Mouse (Mus musculus) cerebellum, adult 2 months (tissue): ENCODE results near the gene Zfp709. TPM values are rescaled to one million over a fixed set of nuclear protein-coding genes. Genes with fewer than 3 reads are reported as not detected.
"Not testable (repeated sequence)": the region's sequence is repeated elsewhere in the genome, so short reads cannot be mapped to it uniquely, and the experiment has no call there.

Experiments used
- DNase-seq, 2 experiments: peaks; one replicate each; pipeline ENCODE4 v3.0.0; 2021
- H3K27ac ChIP-seq: fragments of 200-500 bp; 2 replicates; pipeline ENCODE4 v1.5.1; 2012; ENCODE audit warnings: low read length, control low read depth, inconsistent platforms; ENCODE audit not compliant: insufficient read depth
- H3K27me3 ChIP-seq: fragments of 200-500 bp; 2 replicates; pipeline ENCODE4 v1.6.1; 2012; ENCODE audit warnings: inconsistent platforms, mild to moderate bottlenecking, low read length, moderate library complexity; ENCODE audit not compliant: control insufficient read depth, insufficient read depth
- H3K4me1 ChIP-seq: fragments of 200-500 bp; 2 replicates; pipeline ENCODE4 v1.6.1; 2011; ENCODE audit warnings: low read length; ENCODE audit not compliant: control insufficient read depth, insufficient read depth
- H3K4me3 ChIP-seq: fragments of 200-500 bp; replicated peaks from 2 replicates; pipeline ENCODE3; 2011; ENCODE audit warnings: mild to moderate bottlenecking, low read depth, low read length, control low read depth; ENCODE audit not compliant: insufficient read depth
- CTCF ChIP-seq: fragments of 200-500 bp; IDR thresholded peaks from 2 replicates; pipeline ENCODE4 v1.5.1; 2011; ENCODE audit warnings: low read depth, mild to moderate bottlenecking, control low read depth, low read length, moderate library complexity, borderline replicate concordance; ENCODE audit not compliant: insufficient read depth
- POLR2A ChIP-seq: fragments of 200-500 bp; IDR thresholded peaks from 2 replicates; pipeline ENCODE4 v1.6.1; 2011; ENCODE audit warnings: low read length, control low read depth, borderline replicate concordance; ENCODE audit not compliant: insufficient read depth
- WGBS: fragments of 180-500 bp; shearing (Covaris S2); methylation state at CpG from one replicate; pipeline ENCODE4 v1.1.7; 2018; 5-methylcytosine and 5-hydroxymethylcytosine counted together
- polyA plus RNA-seq: library from polyadenylated mRNA; depleted of rRNA; stranded (reverse); fragments of >200 nt; gene quantifications from 2 replicates; pipeline ENCODE4 v1.2.3, GENCODE M21; 2012; rRNA removed

Gene Zfp709
- polyA plus RNA-seq, 1 experiment: 4.1 TPM

DNA sequence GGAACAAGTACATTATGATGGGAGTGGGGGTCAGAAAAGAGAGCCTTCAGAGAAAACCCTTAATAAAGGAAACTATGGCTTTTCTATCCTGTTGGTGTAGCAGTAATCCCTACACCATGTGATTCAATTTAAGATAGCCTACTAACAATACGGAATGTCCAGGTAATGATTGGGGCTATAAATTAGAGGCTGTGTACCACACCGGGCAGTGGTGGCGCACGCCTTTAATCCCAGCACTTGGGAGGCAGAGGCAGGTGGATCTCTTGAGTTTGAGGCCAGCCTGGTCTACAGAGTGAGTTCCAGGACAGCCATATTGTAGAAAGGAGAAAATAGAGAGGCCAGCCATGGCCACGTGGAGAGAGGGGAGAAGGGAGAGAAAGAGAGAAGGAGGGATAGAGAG lies 44.0 kb downstream of the Zfp709 start:
- H3K4me3 ChIP-seq: no peak overlapping the region
- no peak overlapping the region for H3K27ac ChIP-seq
- no peaks in the 10 kb centered on the region for H3K27me3 ChIP-seq
- WGBS: over 99% methylated on average over 5 of the region's 5 CpGs
- H3K4me1 ChIP-seq: peaks cover 3% of the 10 kb centered on the region; the same call in 1 of the 2 replicates
- no peak for DNase-seq
- TF ChIP-seq POLR2A: no peak
- no peak for TF ChIP-seq CTCF

DNA sequence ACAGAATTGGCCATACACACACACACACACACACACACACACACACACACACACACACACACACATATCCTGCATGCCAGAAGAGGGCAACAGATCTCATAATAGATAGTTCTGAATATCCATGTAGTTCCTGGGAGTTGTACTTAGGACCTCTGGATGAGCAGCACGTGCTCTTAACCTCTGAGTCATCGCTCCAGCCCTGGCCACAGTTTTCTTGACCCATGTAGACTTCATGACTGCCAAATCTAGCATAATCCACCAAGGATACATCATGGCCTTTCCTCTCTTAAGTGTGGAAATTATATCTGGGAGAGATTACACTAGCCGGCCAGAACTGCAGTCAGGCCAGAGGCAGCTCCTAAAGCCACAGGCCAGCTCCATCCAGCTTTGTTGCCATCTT lies 44.7 kb downstream of the Zfp709 start:
- TF ChIP-seq CTCF (no peak), POLR2A (no peak)
- no peaks in the 10 kb centered on the region for H3K27me3 ChIP-seq
- no peak overlapping the region for H3K4me3 ChIP-seq
- peaks cover 3% of the 10 kb centered on the region; the same call in 1 of the 2 replicates for H3K4me1 ChIP-seq
- DNase-seq: no peak
- no peak overlapping the region for H3K27ac ChIP-seq
- WGBS: 91% methylated on average over 3 of the region's 3 CpGs

DNA sequence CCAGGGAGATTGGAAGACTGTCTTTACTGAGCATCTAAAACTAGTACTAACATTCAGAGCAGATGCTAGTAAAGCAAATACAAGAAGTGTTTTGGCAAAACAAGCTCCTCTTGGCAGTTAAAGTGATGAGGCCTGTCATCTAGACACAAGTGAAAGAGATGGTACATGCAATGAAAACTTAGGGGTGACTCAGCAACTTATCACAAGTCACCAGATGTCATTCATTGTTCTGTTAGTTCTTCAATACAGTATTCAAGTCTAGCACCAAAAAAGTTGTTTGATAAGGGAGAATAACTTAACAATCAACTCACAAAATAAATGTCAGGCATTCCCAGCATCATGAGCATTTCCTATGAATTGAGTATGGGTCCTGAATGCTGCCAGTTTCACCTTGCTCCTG lies 46.0 kb downstream of the Zfp709 start:
- no peak overlapping the region for H3K27ac ChIP-seq
- no peak overlapping the region for H3K4me3 ChIP-seq
- H3K27me3 ChIP-seq: no peaks in the 10 kb centered on the region
- H3K4me1 ChIP-seq: peaks cover 3% of the 10 kb centered on the region; the same call in 1 of the 2 replicates
- no peak for DNase-seq
- TF ChIP-seq POLR2A: no peak
- TF ChIP-seq CTCF: no peak

DNA sequence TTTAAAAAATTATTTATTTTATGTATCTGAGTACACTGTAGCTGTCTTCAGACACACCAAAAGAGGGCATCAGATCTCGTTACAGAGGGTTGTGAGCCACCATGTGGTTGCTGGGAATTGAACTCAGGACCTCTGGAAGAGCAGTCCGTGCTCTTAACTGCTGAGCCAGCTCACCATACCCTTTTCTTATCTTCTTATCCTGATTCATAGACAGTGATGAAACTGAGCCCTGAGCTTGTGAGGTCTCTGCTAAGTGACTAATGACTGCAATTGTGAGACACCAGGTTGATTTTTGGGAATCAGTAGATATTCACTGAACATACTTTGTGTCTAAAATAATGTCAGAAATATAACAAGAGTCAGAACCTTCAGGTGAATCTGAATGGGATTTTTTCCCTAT lies 56.2 kb downstream of the Zfp709 start:
- H3K27me3 ChIP-seq, H3K4me3 ChIP-seq, H3K4me1 ChIP-seq, DNase-seq, H3K27ac ChIP-seq: not testable (repeated sequence)
- 84% methylated on average over 2 of the region's 2 CpGs for WGBS

DNA sequence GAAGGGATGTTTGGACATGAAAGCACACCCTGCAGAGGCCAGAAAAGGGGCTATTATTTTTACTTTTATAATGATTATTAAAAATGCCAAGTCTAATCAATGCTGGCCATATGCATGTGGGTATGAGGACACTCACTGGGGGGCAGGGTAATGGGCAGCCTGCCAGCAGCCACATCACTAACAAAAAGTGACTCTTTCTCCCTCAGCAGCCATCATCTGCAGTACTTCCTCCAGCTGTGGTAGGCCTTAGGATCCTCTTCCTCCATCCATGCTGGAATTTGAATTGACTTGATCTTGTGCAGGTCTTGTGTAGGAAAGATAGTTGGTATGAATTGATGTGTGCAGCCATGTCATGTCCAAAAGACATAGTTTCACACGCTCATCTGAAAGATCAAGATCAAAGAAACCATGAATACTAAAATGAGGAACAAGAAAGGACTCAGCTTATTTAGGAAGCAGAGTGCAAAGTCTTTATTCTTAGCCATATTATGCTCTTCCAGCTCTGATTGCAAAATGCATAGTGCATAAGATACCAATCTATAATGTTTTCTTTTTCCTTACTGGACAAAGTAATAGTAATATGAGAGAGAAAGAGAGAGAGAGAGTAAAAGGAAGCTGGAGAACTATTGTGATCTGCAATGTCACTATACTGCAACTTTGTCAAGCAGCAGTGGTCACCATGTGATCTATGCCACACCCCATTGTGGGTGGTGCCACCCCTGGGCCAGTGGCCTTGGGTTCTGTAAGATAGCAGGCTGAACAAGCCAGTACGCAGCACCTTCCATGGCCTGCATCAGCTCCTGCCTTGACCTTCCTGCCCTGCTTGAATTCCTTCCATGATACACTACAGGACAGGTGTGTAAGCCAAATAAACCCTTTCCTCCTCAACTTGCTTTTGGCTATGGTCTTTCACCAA lies 58.7 kb downstream of the Zfp709 start:
- Histone ChIP-seq H3K27me3 (no peaks in the 10 kb centered on the region), H3K27ac (no peak overlapping the region), H3K4me1 (no peaks in the 10 kb centered on the region), H3K4me3 (no peak overlapping the region)
- WGBS: 80% methylated on average over 2 of the region's 2 CpGs
- DNase-seq: no peak
- no peak for TF ChIP-seq CTCF
- TF ChIP-seq POLR2A: no peak

DNA sequence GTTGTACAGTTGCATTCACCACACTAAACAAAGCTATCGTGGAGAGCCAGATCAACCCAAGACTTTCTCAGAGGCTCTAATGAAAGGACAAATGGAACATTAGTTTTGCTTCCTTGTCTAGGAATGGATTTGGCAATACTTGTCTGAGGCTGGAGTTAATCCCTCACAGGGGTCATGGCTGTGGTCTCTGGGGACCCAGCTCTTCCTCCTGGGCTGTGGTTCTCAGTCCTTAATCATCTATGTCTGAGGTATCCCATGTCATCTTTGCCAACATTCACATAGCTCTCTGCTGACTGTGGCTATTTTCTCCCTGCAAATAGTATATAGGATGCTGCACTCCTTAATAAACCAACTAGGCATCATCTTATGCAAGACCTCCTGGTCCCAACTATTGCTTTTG lies 60.0 kb downstream of the Zfp709 start:
- WGBS: 84% methylated on average over 1 of the region's 1 CpGs
- TF ChIP-seq POLR2A: no peak
- no peak for TF ChIP-seq CTCF
- H3K4me3 ChIP-seq: no peak overlapping the region

More for the DNA sequence above, 60.0 kb downstream of the Zfp709 start:
- Histone ChIP-seq H3K27ac (no peak overlapping the region), H3K4me1 (no peaks in the 10 kb centered on the region), H3K27me3 (no peaks in the 10 kb centered on the region)
- DNase-seq: no peak

Other genes with a start within 250 kb of the Zfp709 start
- 97.3 and 110 TPM in 2 replicates for gene Unc13a, start 210.3 kb upstream of the Zfp709 start, polyA plus RNA-seq
- 3.6 and 3.9 TPM in 2 replicates for gene Jak3, start 205.7 kb upstream of the Zfp709 start, polyA plus RNA-seq
- gene Insl3, start 192.8 kb upstream of the Zfp709 start, polyA plus RNA-seq: 0.65 and 2.1 TPM in 2 replicates
- 0.44 and 0.48 TPM in 2 replicates for gene B3gnt3, start 180.2 kb upstream of the Zfp709 start, polyA plus RNA-seq
- 108 and 115 TPM in 2 replicates for gene Fcho1, start 156.3 kb upstream of the Zfp709 start, polyA plus RNA-seq
- gene Zfp882, start 26.6 kb downstream of the Zfp709 start, polyA plus RNA-seq: 8.0 and 9.0 TPM in 2 replicates
- 20.8 and 21.8 TPM in 2 replicates for gene Zfp617, start 26.6 kb downstream of the Zfp709 start, polyA plus RNA-seq
- 20.6 and 24.0 TPM in 2 replicates for gene Zfp961, start 69.0 kb downstream of the Zfp709 start, polyA plus RNA-seq
- gene Cyp4f18, start 127.6 kb downstream of the Zfp709 start, polyA plus RNA-seq: 0.18 and 0.24 TPM in 2 replicates
- 0.10 TPM in 1 of 2 replicates, not detected in the other for gene Olfr372, start 159.2 kb downstream of the Zfp709 start, polyA plus RNA-seq
- gene Olfr373, start 201.2 kb downstream of the Zfp709 start, polyA plus RNA-seq: not detected in 2 replicates
- gene Olfr374, start 225.0 kb downstream of the Zfp709 start, polyA plus RNA-seq: not detected in 2 replicates